Mouse (Mus musculus): Measurements from ENCODE around the gene Ihh. TPM values are rescaled to one million over a fixed set of nuclear protein-coding genes. Genes with fewer than 3 reads are reported as not detected.
A peak's percentile ranks its signal among the peaks of the same experiment; 100 is the strongest.

Ihh gene
- polyA plus RNA-seq, 1 experiment from 2014 or later: 0.84 TPM

GRCm38 (mm10) chr1:74926721-74927120, 24.8 kb downstream of the Ihh start:
- H3K27ac ChIP-seq (ENCODE audit: low read depth, low read length): no peak overlapping the region
- 29% methylated on average over 6 of the region's 6 CpGs for WGBS
- H3K4me3 ChIP-seq (ENCODE audit: low read length): no peak overlapping the region
- no peak overlapping the region for H3K9ac ChIP-seq (ENCODE audit: low read depth, low read length)
- ATAC-seq (ENCODE audit: low FRiP score, low TSS enrichment): no peak
- H3K4me2 ChIP-seq (replicated peaks; ENCODE audit: low read depth, low read length): no peak overlapping the region
- no peaks in the 10 kb centered on the region for H3K4me1 ChIP-seq (ENCODE audit: control insufficient read depth, insufficient read depth, low read length)
- H3K27me3 ChIP-seq (ENCODE audit: control insufficient read depth, insufficient read depth, low read length): 0 out of 2 replicates have a peak, but pooled peaks cover 5% of the 10 kb centered on the region
- no peaks in the 10 kb centered on the region for H3K36me3 ChIP-seq (ENCODE audit: control insufficient read depth, insufficient read depth, low read length)
- H3K9me3 ChIP-seq (ENCODE audit: control insufficient read depth, low read length): no peaks in the 10 kb centered on the region

- no peak for ATAC-seq (ENCODE audit: low FRiP score, low TSS enrichment)
- no peak overlapping the region for H3K4me3 ChIP-seq (ENCODE audit: low read length)
- H3K36me3 ChIP-seq (ENCODE audit: control insufficient read depth, insufficient read depth, low read length): no peaks in the 10 kb centered on the region
- H3K4me2 ChIP-seq (replicated peaks; ENCODE audit: low read depth, low read length): no peak overlapping the region
- H3K27ac ChIP-seq (ENCODE audit: low read depth, low read length): no peak overlapping the region
- 0 out of 2 replicates have a peak, but pooled peaks cover 5% of the 10 kb centered on the region for H3K27me3 ChIP-seq (ENCODE audit: control insufficient read depth, insufficient read depth, low read length)
- no peaks in the 10 kb centered on the region for H3K9me3 ChIP-seq (ENCODE audit: control insufficient read depth, low read length)
- H3K4me1 ChIP-seq (ENCODE audit: control insufficient read depth, insufficient read depth, low read length): no peaks in the 10 kb centered on the region
- H3K9ac ChIP-seq (ENCODE audit: low read depth, low read length): no peak overlapping the region
- 67% methylated on average over 4 of the region's 4 CpGs for WGBS
Measured at GRCm38 (mm10) chr1:74924464-74924863, 27.0 kb downstream of the Ihh start.

GRCm38 (mm10) chr1:74915706-74916105, 35.8 kb downstream of the Ihh start:
- Histone ChIP-seq H3K4me1 (ENCODE audit: control insufficient read depth, insufficient read depth, low read length) (no peaks in the 10 kb centered on the region), H3K4me2 (replicated peaks; ENCODE audit: low read depth, low read length) (no peak overlapping the region), H3K4me3 (ENCODE audit: low read length) (no peak overlapping the region), H3K9me3 (ENCODE audit: control insufficient read depth, low read length) (no peaks in the 10 kb centered on the region), H3K27me3 (ENCODE audit: control insufficient read depth, insufficient read depth, low read length) (no peaks in the 10 kb centered on the region), H3K36me3 (ENCODE audit: control insufficient read depth, insufficient read depth, low read length) (no peaks in the 10 kb centered on the region), H3K9ac (ENCODE audit: low read depth, low read length) (no peak overlapping the region), H3K27ac (ENCODE audit: low read depth, low read length) (no peak overlapping the region)
- 26% methylated on average over 13 of the region's 13 CpGs for WGBS
- no peak for ATAC-seq (ENCODE audit: low FRiP score, low TSS enrichment)

- H3K9me3 ChIP-seq (ENCODE audit: control insufficient read depth, low read length): no peaks in the 10 kb centered on the region
- no peak overlapping the region for H3K4me2 ChIP-seq (replicated peaks; ENCODE audit: low read depth, low read length)
- no peak overlapping the region for H3K4me3 ChIP-seq (ENCODE audit: low read length)
- H3K27me3 ChIP-seq (ENCODE audit: control insufficient read depth, insufficient read depth, low read length): peaks cover 64% of the 10 kb centered on the region
- WGBS: 26% methylated on average over 6 of the region's 6 CpGs
- H3K9ac ChIP-seq (ENCODE audit: low read depth, low read length): no peak overlapping the region
- H3K27ac ChIP-seq (ENCODE audit: low read depth, low read length): no peak overlapping the region
- 0 out of 2 replicates have a peak, but pooled peaks cover 9% of the 10 kb centered on the region for H3K4me1 ChIP-seq (ENCODE audit: control insufficient read depth, insufficient read depth, low read length)
- ATAC-seq (ENCODE audit: low FRiP score, low TSS enrichment): no peak
- no peaks in the 10 kb centered on the region for H3K36me3 ChIP-seq (ENCODE audit: control insufficient read depth, insufficient read depth, low read length)
Measured at GRCm38 (mm10) chr1:74902191-74902590, 49.3 kb downstream of the Ihh start.

GRCm38 (mm10) chr1:74901686-74902085, 49.8 kb downstream of the Ihh start:
- H3K4me1 ChIP-seq (ENCODE audit: control insufficient read depth, insufficient read depth, low read length): 0 out of 2 replicates have a peak, but pooled peaks cover 9% of the 10 kb centered on the region
- peaks cover 65% of the 10 kb centered on the region for H3K27me3 ChIP-seq (ENCODE audit: control insufficient read depth, insufficient read depth, low read length)
- no peaks in the 10 kb centered on the region for H3K9me3 ChIP-seq (ENCODE audit: control insufficient read depth, low read length)
- no peaks in the 10 kb centered on the region for H3K36me3 ChIP-seq (ENCODE audit: control insufficient read depth, insufficient read depth, low read length)
- no peak overlapping the region for H3K9ac ChIP-seq (ENCODE audit: low read depth, low read length)
- H3K27ac ChIP-seq (ENCODE audit: low read depth, low read length): no peak overlapping the region
- WGBS: 7% methylated on average over 3 of the region's 3 CpGs
- ATAC-seq (ENCODE audit: low FRiP score, low TSS enrichment): no peak
- H3K4me2 ChIP-seq (replicated peaks; ENCODE audit: low read depth, low read length): no peak overlapping the region
- no peak overlapping the region for H3K4me3 ChIP-seq (ENCODE audit: low read length)

- ATAC-seq (ENCODE audit: low FRiP score, low TSS enrichment): peak; percentile 53; the same call in 1 of the 2 replicates
- under 1% methylated on average over 52 of the region's 66 CpGs for WGBS
- no peaks in the 10 kb centered on the region for H3K9me3 ChIP-seq (ENCODE audit: control insufficient read depth, low read length)
- peaks cover 76% of the 10 kb centered on the region for H3K27me3 ChIP-seq (ENCODE audit: control insufficient read depth, insufficient read depth, low read length)
- no peaks in the 10 kb centered on the region for H3K36me3 ChIP-seq (ENCODE audit: control insufficient read depth, insufficient read depth, low read length)
- peak overlapping the region; percentile 26 for H3K4me3 ChIP-seq (ENCODE audit: low read length)
- H3K4me2 ChIP-seq (replicated peaks; ENCODE audit: low read depth, low read length): peak overlapping the region; percentile 47
- no peak overlapping the region for H3K27ac ChIP-seq (ENCODE audit: low read depth, low read length)
- H3K4me1 ChIP-seq (ENCODE audit: control insufficient read depth, insufficient read depth, low read length): 0 out of 2 replicates have a peak, but pooled peaks cover 9% of the 10 kb centered on the region
- H3K9ac ChIP-seq (ENCODE audit: low read depth, low read length): peak overlapping the region; percentile 28; the same call in 1 of the 2 replicates
Measured at GRCm38 (mm10) chr1:74900341-74901285, 50.9 kb downstream of the Ihh start.

GRCm38 (mm10) chr1:74898656-74899431, 52.6 kb downstream of the Ihh start:
- H3K27ac ChIP-seq (ENCODE audit: low read depth, low read length): no peak overlapping the region
- H3K4me1 ChIP-seq (ENCODE audit: control insufficient read depth, insufficient read depth, low read length): 0 out of 2 replicates have a peak, but pooled peaks cover 9% of the 10 kb centered on the region
- H3K4me3 ChIP-seq (ENCODE audit: low read length): no peak overlapping the region
- ATAC-seq (ENCODE audit: low FRiP score, low TSS enrichment): no peak
- H3K36me3 ChIP-seq (ENCODE audit: control insufficient read depth, insufficient read depth, low read length): no peaks in the 10 kb centered on the region
- H3K9me3 ChIP-seq (ENCODE audit: control insufficient read depth, low read length): no peaks in the 10 kb centered on the region
- H3K9ac ChIP-seq (ENCODE audit: low read depth, low read length): no peak overlapping the region
- 9% methylated on average over 7 of the region's 10 CpGs for WGBS
- no peak overlapping the region for H3K4me2 ChIP-seq (replicated peaks; ENCODE audit: low read depth, low read length)
- peaks cover 90% of the 10 kb centered on the region for H3K27me3 ChIP-seq (ENCODE audit: control insufficient read depth, insufficient read depth, low read length)

- no peaks in the 10 kb centered on the region for H3K9me3 ChIP-seq (ENCODE audit: control insufficient read depth, low read length)
- 3% methylated on average over 7 of the region's 7 CpGs for WGBS
- H3K9ac ChIP-seq (ENCODE audit: low read depth, low read length): no peak overlapping the region
- H3K36me3 ChIP-seq (ENCODE audit: control insufficient read depth, insufficient read depth, low read length): no peaks in the 10 kb centered on the region
- no peak overlapping the region for H3K4me2 ChIP-seq (replicated peaks; ENCODE audit: low read depth, low read length)
- no peak overlapping the region for H3K4me3 ChIP-seq (ENCODE audit: low read length)
- 0 out of 2 replicates have a peak, but pooled peaks cover 14% of the 10 kb centered on the region for H3K4me1 ChIP-seq (ENCODE audit: control insufficient read depth, insufficient read depth, low read length)
- peaks cover 95% of the 10 kb centered on the region for H3K27me3 ChIP-seq (ENCODE audit: control insufficient read depth, insufficient read depth, low read length)
- no peak for ATAC-seq (ENCODE audit: low FRiP score, low TSS enrichment)
- no peak overlapping the region for H3K27ac ChIP-seq (ENCODE audit: low read depth, low read length)
Measured at GRCm38 (mm10) chr1:74897976-74898375, 53.5 kb downstream of the Ihh start.
